Mouse (Mus musculus) liver, embryonic 12.5 days (tissue): ENCODE measurements around the gene Mgarp. TPM values are rescaled to one million over a fixed set of nuclear protein-coding genes. Genes with fewer than 3 reads are reported as not detected.
"Not testable (repeated sequence)": the region's sequence is repeated elsewhere in the genome, so short reads cannot be mapped to it uniquely, and the experiment has no call there.

ENCODE experiments used
- ATAC-seq: fragments of 200-750 bp; cut with Nextera tagmentation; 2 replicates; pipeline ENCODE4 v1.8.0; 2017; ENCODE audit warnings: moderate number of reproducible peaks, mild to moderate bottlenecking, moderate library complexity
- H3K27ac ChIP-seq: fragments of 300-500 bp; sonication (generic); 2 replicates; pipeline ENCODE4 v1.5.1; 2016; ENCODE audit warnings: mild to moderate bottlenecking
- H3K27me3 ChIP-seq: fragments of 300-500 bp; sonication (generic); replicated peaks from 2 replicates; pipeline ENCODE4 v1.6.1; 2016; ENCODE audit warnings: mild to moderate bottlenecking, moderate library complexity
- H3K36me3 ChIP-seq: fragments of 300-500 bp; sonication (generic); 2 replicates; pipeline ENCODE4 v1.6.1; 2016; ENCODE audit warnings: mild to moderate bottlenecking, moderate library complexity
- H3K4me1 ChIP-seq: fragments of 300-500 bp; sonication (generic); 2 replicates; pipeline ENCODE4 v1.6.1; 2016
- H3K4me2 ChIP-seq: fragments of 300-500 bp; sonication (generic); 2 replicates; pipeline ENCODE4 v1.6.1; 2016; ENCODE audit warnings: mild to moderate bottlenecking, moderate library complexity
- H3K4me3 ChIP-seq: fragments of 300-500 bp; sonication (generic); 2 replicates; pipeline ENCODE4 v1.5.1; 2016; ENCODE audit warnings: mild to moderate bottlenecking, moderate library complexity
- H3K9ac ChIP-seq: fragments of 300-500 bp; sonication (generic); 2 replicates; pipeline ENCODE4 v1.6.1; 2016; ENCODE audit warnings: mild to moderate bottlenecking, moderate library complexity
- H3K9me3 ChIP-seq: fragments of 300-500 bp; sonication (generic); replicated peaks from 2 replicates; pipeline ENCODE4 v1.6.1; 2016; ENCODE audit warnings: mild to moderate bottlenecking, moderate library complexity
- WGBS: fragments of 180-500 bp; shearing (Covaris S2); methylation state at CpG from one replicate; pipeline ENCODE4 v1.1.7; 2016; ENCODE audit not compliant: insufficient replicate concordance; 5-methylcytosine and 5-hydroxymethylcytosine counted together
- polyA plus RNA-seq: library from polyadenylated mRNA; unstranded; fragments of >200 nt; fragmentation: Nextera tagmentation; extraction: Ambion mirVana; gene quantifications from 2 replicates; pipeline ENCODE4 v1.2.1, GENCODE M21; 2016

Gene Mgarp
- polyA plus RNA-seq = 1.3 and 1.7 TPM in 2 replicates

DNA sequence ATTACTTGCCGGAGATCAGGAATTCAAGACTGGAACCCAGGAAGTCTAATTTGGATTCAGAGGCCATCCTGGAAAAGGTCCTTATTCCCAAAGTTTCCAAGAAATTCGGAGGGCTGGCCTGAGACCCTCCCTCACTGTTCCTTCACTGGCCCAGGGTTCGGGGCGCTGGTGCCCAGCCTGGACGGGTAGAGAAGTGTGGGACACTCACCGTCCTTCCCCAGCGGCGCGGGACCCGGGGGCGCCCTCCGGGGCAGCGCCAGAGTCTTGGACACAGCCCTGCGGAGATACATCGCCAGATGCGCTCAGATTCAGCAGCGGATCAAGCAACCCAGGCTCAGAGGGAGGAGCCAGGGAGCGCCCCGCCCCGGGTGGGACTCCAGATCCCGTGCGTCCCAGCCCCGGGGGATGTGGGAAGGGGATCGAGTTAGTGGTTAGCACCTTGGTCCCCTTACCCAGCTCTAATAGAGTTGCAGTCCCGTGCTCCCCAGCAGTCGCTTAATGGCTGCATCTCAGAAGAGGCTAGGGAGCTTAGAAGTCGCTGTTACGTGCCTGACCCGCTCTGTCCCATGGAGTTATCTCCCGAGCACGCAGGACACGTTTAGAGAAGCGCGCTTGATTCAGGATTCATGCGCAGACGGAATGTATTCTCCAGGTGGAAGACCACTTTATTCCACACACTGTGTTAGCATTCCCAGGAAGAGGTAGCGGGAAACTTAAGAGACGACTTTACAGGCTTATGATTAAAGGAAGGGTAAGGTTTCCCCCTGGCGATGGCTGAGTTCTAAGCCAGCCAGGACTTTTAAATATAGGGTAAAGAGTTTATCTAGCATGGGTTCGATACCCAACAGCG lies at the start of gene Mgarp:
Gene Mgarp, minus strand, starts transcription at position 520 of the 850 bp plus-strand sequence.
- peak; percentile 90 for ATAC-seq

DNA sequence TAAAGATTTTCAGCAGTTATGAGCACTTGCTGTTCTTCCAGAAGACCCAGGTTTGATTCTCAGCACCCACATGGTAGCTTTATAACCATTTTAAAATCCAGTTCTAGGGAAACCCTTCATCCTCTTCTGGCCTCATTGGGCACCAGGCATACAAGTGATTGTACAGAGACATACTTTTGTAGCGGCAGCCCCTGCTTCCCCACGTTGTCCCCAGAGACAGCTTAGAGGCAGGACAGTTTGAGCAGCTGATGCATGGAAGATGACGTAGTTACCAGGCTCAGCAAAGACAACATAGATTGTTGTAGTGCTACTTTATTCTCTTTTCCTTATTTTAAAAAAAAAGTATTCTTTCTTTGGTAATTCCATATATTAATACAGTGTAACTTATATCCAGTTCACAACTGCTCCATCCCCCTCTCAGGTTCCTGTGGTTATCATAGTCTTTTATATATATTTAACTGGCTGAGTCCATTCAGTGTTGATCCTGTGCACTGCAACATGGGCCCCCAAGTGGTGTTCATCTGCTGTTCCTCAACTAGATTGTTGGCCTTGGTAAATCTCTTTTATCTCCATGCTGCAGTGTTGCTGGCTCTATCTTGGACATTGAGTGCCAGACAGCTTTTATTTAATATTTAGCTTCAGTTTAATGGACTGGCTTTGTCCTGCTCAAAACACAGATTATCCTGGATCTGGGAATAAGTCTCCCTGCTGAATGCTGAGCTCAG lies 38.5 kb upstream of the Mgarp start:
- ATAC-seq = no peak
- 78% methylated on average over 3 of the region's 3 CpGs for WGBS
- no peaks in the 10 kb centered on the region for H3K27me3 ChIP-seq
- H3K9ac ChIP-seq = no peak overlapping the region
- H3K36me3 ChIP-seq = peaks cover 42% of the 10 kb centered on the region
- H3K4me3 ChIP-seq = no peak overlapping the region
- no peak overlapping the region for H3K4me2 ChIP-seq
- no peak overlapping the region for H3K27ac ChIP-seq
- peaks cover 11% of the 10 kb centered on the region for H3K4me1 ChIP-seq
- H3K9me3 ChIP-seq = no peaks in the 10 kb centered on the region

More for the DNA sequence above, at the start of gene Mgarp:
- peak within 1 kb of the TSS; percentile 84 for H3K4me2 ChIP-seq
- 2% methylated on average over 41 of the region's 41 CpGs for WGBS
- peaks cover 53% of the 10 kb centered on the region for H3K27me3 ChIP-seq
- H3K9me3 ChIP-seq = no peaks in the 10 kb centered on the region
- peak within 1 kb of the TSS; percentile 52 for H3K9ac ChIP-seq
- H3K4me3 ChIP-seq = peak within 1 kb of the TSS; percentile 62
- H3K27ac ChIP-seq = no peak within 1 kb of the TSS
- H3K4me1 ChIP-seq = peaks cover 29% of the 10 kb centered on the region
- H3K36me3 ChIP-seq = no peaks in the 10 kb centered on the region

DNA sequence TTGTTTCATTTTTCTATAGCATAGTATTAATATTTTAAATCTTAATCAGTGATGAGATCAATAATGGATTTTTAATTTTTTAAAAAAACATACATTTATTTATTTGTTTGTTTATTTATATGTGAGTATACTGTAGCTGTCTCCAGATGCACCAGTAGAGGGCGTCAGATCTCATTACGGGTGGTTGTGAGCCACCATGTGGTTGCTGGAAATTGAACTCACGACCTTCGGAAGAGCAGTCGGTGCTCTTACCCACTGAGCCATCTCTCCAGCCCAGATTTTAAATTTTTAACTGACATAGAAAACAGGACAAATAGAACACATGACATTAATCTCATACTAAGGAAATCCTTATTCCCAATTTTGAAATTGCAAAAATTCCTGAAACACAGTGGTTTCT lies 37.8 kb upstream of the Mgarp start:
- not testable (repeated sequence) for H3K9ac ChIP-seq, H3K27ac ChIP-seq, H3K27me3 ChIP-seq, ATAC-seq, H3K4me2 ChIP-seq, H3K9me3 ChIP-seq, H3K4me3 ChIP-seq
- Histone ChIP-seq H3K36me3 (peaks cover 38% of the 10 kb centered on the region), H3K4me1 (peaks cover 11% of the 10 kb centered on the region)
- 71% methylated on average over 5 of the region's 5 CpGs for WGBS

DNA sequence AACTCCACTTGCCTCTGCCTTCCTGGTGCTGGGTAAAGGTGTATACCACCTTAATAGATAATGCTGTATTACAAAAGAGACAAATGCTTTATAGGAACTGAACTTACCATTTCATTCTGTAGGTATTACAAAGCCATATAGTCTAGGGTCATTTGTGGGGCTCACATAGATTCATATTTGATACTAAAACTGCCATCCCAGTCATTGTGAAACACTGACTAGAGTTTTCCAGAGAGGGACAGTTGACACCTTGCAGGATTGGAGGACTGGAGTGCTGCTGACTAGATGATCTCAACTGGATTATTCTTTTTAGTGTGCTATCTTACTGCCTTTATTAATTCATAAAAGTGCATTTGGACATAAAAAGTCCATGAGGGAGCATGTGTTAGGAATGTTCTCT lies 28.9 kb upstream of the Mgarp start:
- H3K9ac ChIP-seq = no peak overlapping the region
- H3K4me3 ChIP-seq = no peak overlapping the region
- ATAC-seq = no peak
- H3K27ac ChIP-seq = no peak overlapping the region
- peaks cover 22% of the 10 kb centered on the region; the same call in 1 of the 2 replicates for H3K36me3 ChIP-seq
- H3K9me3 ChIP-seq = no peaks in the 10 kb centered on the region
- H3K27me3 ChIP-seq = no peaks in the 10 kb centered on the region
- H3K4me2 ChIP-seq = no peak overlapping the region
- H3K4me1 ChIP-seq = peaks cover 24% of the 10 kb centered on the region

DNA sequence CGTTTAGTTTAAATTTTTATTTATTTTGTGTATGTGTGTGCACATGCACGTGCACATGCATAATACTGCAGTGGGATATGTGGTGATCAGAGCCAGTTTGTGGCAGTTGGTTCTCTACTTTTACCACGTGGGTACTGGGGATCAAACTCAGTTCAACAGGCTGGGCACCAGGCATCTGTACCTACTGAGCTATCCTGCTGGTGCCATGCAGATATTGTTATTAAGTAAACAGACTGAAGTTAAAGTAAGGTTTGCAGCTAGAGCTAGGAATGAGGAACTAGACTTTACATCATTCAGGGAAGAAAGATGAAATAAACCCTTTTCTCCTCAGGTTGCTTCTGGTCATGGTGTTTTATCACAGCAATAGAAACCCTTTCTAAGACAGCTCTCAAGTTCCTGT lies 25.4 kb upstream of the Mgarp start:
- Histone ChIP-seq H3K4me1 (peaks cover 42% of the 10 kb centered on the region), H3K4me3 (no peak overlapping the region), H3K27me3 (no peaks in the 10 kb centered on the region), H3K9me3 (no peaks in the 10 kb centered on the region), H3K4me2 (no peak overlapping the region), H3K9ac (no peak overlapping the region), H3K36me3 (peaks cover 28% of the 10 kb centered on the region; the same call in 1 of the 2 replicates), H3K27ac (no peak overlapping the region)
- no peak for ATAC-seq
- 53% methylated on average over 3 of the region's 3 CpGs for WGBS

DNA sequence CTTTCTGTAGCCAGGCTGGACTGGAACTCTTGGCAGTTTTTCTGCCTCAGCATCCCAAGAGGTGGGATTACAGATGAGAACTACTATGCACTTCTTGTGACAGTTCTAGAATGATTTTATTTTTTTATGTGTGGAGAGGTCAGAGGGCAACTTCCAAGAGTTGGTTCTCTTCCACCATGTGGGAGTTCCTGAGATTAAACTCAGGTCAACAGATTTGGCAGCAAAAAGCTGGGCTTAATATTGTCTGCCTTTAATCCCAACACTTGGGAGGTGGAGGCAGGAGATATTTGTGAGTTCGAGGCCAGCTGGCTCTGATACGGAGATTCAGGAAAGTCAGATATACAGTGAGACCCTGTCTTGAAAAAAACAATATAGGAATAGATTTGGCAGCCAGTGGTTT lies 21.4 kb upstream of the Mgarp start:
- peaks cover 23% of the 10 kb centered on the region; the same call in 1 of the 2 replicates for H3K36me3 ChIP-seq
- peaks cover 64% of the 10 kb centered on the region for H3K4me1 ChIP-seq
- H3K9ac ChIP-seq = peak overlapping the region; percentile 41; the same call in 1 of the 2 replicates
- no peaks in the 10 kb centered on the region for H3K27me3 ChIP-seq
- no peak for ATAC-seq
- H3K9me3 ChIP-seq = no peaks in the 10 kb centered on the region
- peak overlapping the region; percentile 85 for H3K4me2 ChIP-seq
- no peak overlapping the region for H3K27ac ChIP-seq
- peak overlapping the region; percentile 99 for H3K4me3 ChIP-seq
- WGBS = 38% methylated on average over 2 of the region's 2 CpGs

DNA sequence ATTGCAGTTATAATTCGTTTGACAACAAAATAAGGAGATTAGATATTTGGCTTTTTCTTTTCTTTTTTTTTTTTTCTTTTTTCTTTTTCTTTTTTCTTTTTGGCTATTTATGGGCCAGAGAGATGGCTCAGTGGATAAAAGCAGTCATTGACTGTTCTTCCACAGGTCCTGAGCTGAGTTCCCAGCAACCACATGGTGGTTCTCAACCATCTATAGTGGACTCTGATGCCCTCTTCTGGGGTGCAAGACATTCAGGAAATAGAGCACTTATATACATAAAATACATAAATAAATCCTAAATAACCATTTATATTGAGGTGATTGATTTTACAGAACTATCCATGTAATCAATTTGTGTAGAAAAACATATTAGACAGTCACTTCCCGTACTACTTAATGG lies 20.9 kb upstream of the Mgarp start:
- peak overlapping the region; percentile 97 for H3K27ac ChIP-seq
- WGBS = 44% methylated on average over 2 of the region's 2 CpGs
- no peaks in the 10 kb centered on the region for H3K9me3 ChIP-seq
- H3K36me3 ChIP-seq = peaks cover 23% of the 10 kb centered on the region; the same call in 1 of the 2 replicates
- peak overlapping the region; percentile 99 for H3K4me3 ChIP-seq
- peak overlapping the region; percentile 85 for H3K4me2 ChIP-seq
- H3K27me3 ChIP-seq = no peaks in the 10 kb centered on the region
- H3K4me1 ChIP-seq = peaks cover 62% of the 10 kb centered on the region
- ATAC-seq = no peak
- peak overlapping the region; percentile 99 for H3K9ac ChIP-seq

DNA sequence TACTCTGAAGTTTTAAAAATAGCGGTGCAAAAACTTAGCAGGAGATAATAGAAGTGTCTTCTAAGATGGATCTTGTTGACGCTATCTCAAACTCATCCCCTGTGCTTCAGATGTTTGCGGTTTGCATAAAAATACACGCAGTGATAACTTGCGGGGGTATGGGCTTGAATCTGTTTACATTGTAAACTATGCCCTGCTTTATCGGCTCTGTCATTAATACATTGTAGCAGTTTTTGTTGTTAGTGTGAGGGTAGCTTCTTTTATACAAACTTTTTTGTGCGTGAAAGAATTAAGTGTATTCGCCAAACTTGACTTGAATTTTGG lies 20.6 kb upstream of the Mgarp start:
- WGBS = 5% methylated on average over 8 of the region's 8 CpGs
- Histone ChIP-seq H3K27ac (peak overlapping the region; percentile 97), H3K4me2 (peak overlapping the region; percentile 85), H3K9ac (peak overlapping the region; percentile 99), H3K4me1 (peaks cover 61% of the 10 kb centered on the region), H3K9me3 (no peaks in the 10 kb centered on the region), H3K4me3 (peak overlapping the region; percentile 99), H3K27me3 (no peaks in the 10 kb centered on the region), H3K36me3 (peaks cover 22% of the 10 kb centered on the region; the same call in 1 of the 2 replicates)
- ATAC-seq = no peak

DNA sequence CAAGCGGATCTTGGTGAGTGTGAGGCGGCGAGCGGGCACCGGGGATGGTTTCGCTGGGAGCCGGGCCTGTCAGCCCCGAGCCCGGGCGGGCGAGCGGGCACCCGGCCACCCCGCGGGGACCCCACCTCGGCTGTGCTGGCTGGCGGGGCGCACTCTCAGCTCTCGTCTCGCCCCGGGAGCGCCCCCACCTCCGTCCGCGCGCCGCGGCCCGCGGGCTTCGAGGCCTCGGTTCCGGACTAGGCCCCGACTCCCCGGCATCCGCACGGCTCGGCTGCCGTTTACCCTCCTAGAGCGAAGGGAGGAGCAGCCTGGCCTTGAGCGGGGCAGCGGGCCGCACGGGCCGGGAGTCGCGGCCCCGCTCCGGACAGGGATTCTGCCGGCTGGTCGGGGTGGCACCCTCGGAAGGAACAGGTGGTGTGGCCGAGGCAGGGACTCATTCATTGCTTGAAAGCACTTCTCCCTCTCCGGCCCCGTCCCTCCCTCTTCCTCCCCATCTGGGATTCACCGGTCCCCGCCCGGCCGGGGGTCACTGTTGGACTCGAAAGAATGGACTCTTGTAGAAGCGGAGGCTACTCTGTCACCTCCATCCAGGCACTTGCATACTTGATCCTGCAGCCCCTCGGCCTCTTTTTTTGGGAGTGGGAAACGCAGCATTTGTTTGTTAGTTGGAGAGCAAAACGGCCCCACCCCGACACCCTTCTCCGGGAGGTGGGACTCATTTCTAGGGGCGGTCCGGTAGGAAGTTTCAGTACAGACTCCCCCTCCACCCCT lies 20.0 kb upstream of the Mgarp start:
- peak; percentile 53 for ATAC-seq
- peaks cover 58% of the 10 kb centered on the region for H3K4me1 ChIP-seq
- under 1% methylated on average over 56 of the region's 68 CpGs for WGBS

DNA sequence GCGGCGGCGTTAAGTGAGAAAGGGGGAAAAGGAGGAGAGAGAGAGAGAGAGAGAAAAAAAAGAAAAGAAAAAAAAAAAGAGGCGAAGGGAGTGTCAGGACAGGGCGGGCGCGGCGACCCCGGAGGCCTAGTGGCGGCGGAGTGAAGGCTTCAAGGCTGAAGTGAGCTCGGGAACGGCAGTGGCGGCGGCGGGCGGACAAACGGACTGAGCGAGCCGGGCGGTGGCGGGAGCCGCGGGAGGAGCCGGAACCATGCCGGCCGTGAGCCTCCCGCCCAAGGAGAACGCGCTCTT lies 19.5 kb upstream of the Mgarp start:
- under 1% methylated on average over 20 of the region's 30 CpGs for WGBS
- Histone ChIP-seq H3K9ac (peak overlapping the region; percentile 99), H3K27ac (peak overlapping the region; percentile 97), H3K4me1 (peaks cover 56% of the 10 kb centered on the region), H3K4me2 (peak overlapping the region; percentile 85), H3K9me3 (no peaks in the 10 kb centered on the region), H3K36me3 (peaks cover 13% of the 10 kb centered on the region; the same call in 1 of the 2 replicates), H3K27me3 (no peaks in the 10 kb centered on the region), H3K4me3 (peak overlapping the region; percentile 99)
- peak; percentile 54 for ATAC-seq

More for the DNA sequence above, 20.0 kb upstream of the Mgarp start:
- Histone ChIP-seq H3K9me3 (no peaks in the 10 kb centered on the region), H3K4me2 (peak overlapping the region; percentile 85), H3K27ac (peak overlapping the region; percentile 97), H3K36me3 (peaks cover 16% of the 10 kb centered on the region; the same call in 1 of the 2 replicates), H3K9ac (peak overlapping the region; percentile 99), H3K4me3 (peak overlapping the region; percentile 99), H3K27me3 (no peaks in the 10 kb centered on the region)

DNA sequence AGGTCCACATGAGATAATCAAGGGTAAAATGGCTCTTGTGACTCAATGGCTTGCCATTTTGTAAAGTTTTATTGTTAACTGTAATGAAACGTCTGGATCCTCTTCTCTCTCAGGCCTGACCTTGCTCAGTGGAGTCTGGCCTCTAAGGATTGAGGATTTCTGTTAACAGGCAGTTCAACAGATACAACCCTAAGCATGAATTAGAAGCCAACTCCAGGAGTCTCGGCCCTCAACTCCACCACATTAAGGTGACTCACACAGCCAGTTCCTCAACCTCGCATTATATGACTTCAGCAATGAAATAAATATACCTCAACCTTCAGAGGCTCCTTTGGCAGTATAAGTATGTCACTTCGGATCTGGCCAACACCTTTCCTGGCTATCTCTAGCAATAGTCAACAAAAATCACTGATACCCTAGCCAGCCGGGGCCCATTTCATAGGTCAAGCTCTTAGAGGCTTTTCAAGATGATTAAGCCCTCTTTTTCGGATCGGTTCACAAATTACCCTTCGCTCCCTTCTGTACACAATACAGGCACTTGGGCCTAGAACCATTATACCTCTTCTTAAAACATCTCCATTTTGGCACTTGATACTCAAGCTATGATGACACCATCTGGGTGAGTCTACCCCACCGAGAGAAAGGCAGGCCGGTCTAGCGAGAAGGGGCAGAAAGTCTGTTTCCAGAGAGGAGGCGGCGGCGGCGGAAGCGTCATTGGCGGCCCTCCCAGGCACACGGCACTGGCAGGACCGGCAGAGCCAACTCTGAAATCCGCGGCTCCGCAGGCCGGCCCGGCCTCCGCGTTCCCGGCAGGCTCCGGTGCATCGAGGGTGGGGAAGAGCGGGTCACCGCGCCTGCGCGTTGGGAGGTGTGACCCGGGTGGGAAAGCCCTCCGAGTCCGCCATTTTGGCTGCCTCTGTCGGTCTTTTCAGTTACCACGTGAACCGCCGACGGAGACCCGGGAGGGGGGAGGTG lies 18.8 kb upstream of the Mgarp start, which contains the start of gene Naa15:
Gene Naa15, plus strand, starts transcription at position 51 of the 975 bp plus-strand sequence.
- Histone ChIP-seq H3K9me3 (no peaks in the 10 kb centered on the region), H3K4me1 (peaks cover 51% of the 10 kb centered on the region), H3K36me3 (peaks cover 8% of the 10 kb centered on the region; the same call in 1 of the 2 replicates), H3K4me2 (peak within 1 kb of the TSS; percentile 85), H3K27me3 (no peaks in the 10 kb centered on the region), H3K9ac (peak within 1 kb of the TSS; percentile 99), H3K27ac (peak within 1 kb of the TSS; percentile 97), H3K4me3 (peak within 1 kb of the TSS; percentile 99)
- 4% methylated on average over 43 of the region's 43 CpGs for WGBS
- ATAC-seq = peak; percentile 89
